Mouse (Mus musculus) heart, embryonic 13.5 days (tissue): ENCODE data around the gene Akap7. TPM values are rescaled to one million over a fixed set of nuclear protein-coding genes. Genes with fewer than 3 reads are reported as not detected.

Experiments used
- ATAC-seq: fragments of 200-750 bp; cut with Nextera tagmentation; 2 replicates; pipeline ENCODE4 v1.8.0; 2017; ENCODE audit warnings: moderate TSS enrichment; ENCODE audit not compliant: insufficient number of reproducible peaks, low FRiP score, low TSS enrichment; ENCODE audit errors: extremely low read depth
- H3K27ac ChIP-seq: fragments of 300-500 bp; sonication (generic); replicated peaks from 2 replicates; pipeline ENCODE4 v1.5.1; 2015; ENCODE audit warnings: moderate library complexity, mild to moderate bottlenecking, inconsistent platforms
- H3K27me3 ChIP-seq: fragments of 300-500 bp; sonication (generic); replicated peaks from 2 replicates; pipeline ENCODE4 v1.6.1; 2015; ENCODE audit warnings: mild to moderate bottlenecking, inconsistent platforms
- H3K36me3 ChIP-seq: fragments of 300-500 bp; sonication (generic); 2 replicates; pipeline ENCODE4 v1.6.1; 2015; ENCODE audit warnings: mild to moderate bottlenecking, inconsistent platforms
- H3K4me1 ChIP-seq: fragments of 300-500 bp; sonication (generic); 2 replicates; pipeline ENCODE4 v1.6.1; 2015; ENCODE audit warnings: inconsistent platforms
- H3K4me2 ChIP-seq: fragments of 300-500 bp; sonication (generic); 2 replicates; pipeline ENCODE4 v1.6.1; 2015; ENCODE audit warnings: inconsistent platforms, mild to moderate bottlenecking, moderate library complexity
- H3K4me3 ChIP-seq: fragments of 300-500 bp; sonication (generic); 2 replicates; pipeline ENCODE4 v1.5.1; 2015; ENCODE audit warnings: moderate library complexity, mild to moderate bottlenecking, inconsistent platforms
- H3K9ac ChIP-seq: fragments of 300-500 bp; sonication (generic); 2 replicates; pipeline ENCODE4 v1.6.1; 2015; ENCODE audit warnings: inconsistent platforms, mild to moderate bottlenecking, moderate library complexity
- H3K9me3 ChIP-seq: fragments of 300-500 bp; sonication (generic); 2 replicates; pipeline ENCODE4 v1.6.1; 2016; ENCODE audit warnings: inconsistent platforms
- WGBS: fragments of 180-500 bp; shearing (Covaris S2); methylation state at CpG from one replicate; pipeline ENCODE4 v1.1.7; 2015; ENCODE audit warnings: mixed read lengths; 5-methylcytosine and 5-hydroxymethylcytosine counted together
- polyA plus RNA-seq: library from polyadenylated mRNA; unstranded; fragments of >200 nt; fragmentation: Nextera tagmentation; extraction: Ambion mirVana; gene quantifications from 2 replicates; pipeline ENCODE4 v1.2.1, GENCODE M21; 2015

The Akap7 gene
- polyA plus RNA-seq, 1 experiment from 2014 or later = 26.2 TPM

DNA sequence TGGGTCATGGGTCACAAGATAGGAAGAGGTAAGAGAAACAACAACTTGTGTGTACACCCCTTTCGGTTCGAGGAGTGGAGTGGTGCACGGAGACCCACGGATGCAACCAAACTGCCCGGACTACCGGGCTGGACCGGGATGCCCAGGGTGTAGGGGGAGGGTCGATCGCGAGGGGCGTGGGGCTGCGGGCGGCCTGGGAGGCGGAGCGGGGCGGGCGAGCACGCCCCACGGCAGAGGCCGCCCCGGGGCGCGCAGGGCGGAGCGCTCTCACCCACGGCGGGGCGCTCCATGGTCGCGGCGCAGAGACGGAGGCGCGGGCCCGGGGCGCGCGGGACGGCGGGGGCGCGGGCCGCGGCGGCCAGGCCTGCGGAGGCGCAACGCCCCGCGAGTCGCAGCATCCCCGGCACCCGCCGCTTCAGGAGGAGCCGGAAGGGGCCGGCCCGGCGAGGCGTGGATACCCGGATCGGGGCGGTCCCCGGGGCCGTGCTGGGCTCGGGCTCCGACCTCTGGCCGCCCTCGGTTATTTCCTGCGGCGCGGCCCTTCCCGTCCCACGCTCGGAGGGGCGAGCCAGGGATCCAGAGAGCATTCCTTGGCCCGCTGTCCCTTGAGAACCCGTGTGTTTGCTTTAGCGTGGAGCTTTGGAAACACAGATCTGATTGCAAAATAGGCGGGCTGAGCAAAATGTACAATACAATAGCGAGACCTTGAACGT lies 10.9 kb downstream of the Akap7 start:
- peak overlapping the region; percentile 89 for H3K9ac ChIP-seq
- under 1% methylated on average over 80 of the region's 81 CpGs for WGBS
- peak overlapping the region; percentile 95 for H3K27ac ChIP-seq
- H3K4me2 ChIP-seq = peak overlapping the region; percentile 75
- H3K4me1 ChIP-seq = peaks cover 20% of the 10 kb centered on the region
- H3K9me3 ChIP-seq = no peaks in the 10 kb centered on the region
- no peaks in the 10 kb centered on the region for H3K27me3 ChIP-seq
- ATAC-seq = peak; percentile 83
- no peaks in the 10 kb centered on the region for H3K36me3 ChIP-seq
- peak overlapping the region; percentile 76 for H3K4me3 ChIP-seq

DNA sequence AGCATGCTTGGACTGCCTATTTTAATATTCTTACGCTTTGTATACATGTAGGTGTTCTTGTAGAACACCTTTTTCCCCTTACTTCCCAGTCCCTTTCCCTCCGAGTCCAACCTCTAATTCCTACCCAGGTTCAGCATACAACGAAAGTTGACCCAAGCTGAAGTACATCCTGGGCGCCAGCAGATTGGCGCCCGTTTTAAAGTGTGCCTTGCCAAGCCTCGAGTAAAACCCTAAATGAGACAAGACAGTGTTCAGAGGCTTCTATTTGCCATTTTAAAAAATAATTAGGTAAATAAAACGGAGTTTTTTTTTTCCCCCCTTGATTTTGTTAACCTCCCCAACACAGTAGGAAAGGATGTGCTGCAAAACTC lies 11.4 kb downstream of the Akap7 start:
- H3K4me1 ChIP-seq = peaks cover 20% of the 10 kb centered on the region
- H3K4me3 ChIP-seq = peak overlapping the region; percentile 76
- peak overlapping the region; percentile 95 for H3K27ac ChIP-seq
- no peaks in the 10 kb centered on the region for H3K27me3 ChIP-seq
- H3K9me3 ChIP-seq = no peaks in the 10 kb centered on the region
- no peak for ATAC-seq
- peak overlapping the region; percentile 75 for H3K4me2 ChIP-seq
- 37% methylated on average over 8 of the region's 8 CpGs for WGBS
- H3K9ac ChIP-seq = peak overlapping the region; percentile 89
- H3K36me3 ChIP-seq = no peaks in the 10 kb centered on the region

DNA sequence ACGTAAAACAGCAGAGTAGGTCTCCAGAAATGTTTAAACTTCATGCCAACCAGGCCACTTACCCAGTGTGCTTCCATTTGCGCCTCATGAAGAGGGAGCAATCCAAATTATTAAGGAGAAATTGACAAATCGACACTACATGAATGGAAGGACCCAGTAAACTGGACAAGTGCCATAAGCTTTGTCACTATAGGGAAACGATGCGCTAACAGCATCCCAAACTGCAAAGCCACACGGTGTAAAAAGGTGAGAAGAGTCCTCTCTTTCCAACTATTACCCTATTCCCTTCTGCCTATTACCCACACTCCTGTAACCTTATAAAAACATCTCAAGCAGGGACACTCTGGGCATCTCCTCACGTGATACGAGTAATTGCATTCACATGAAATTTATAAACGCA lies 11.8 kb downstream of the Akap7 start:
- Histone ChIP-seq H3K36me3 (no peaks in the 10 kb centered on the region), H3K27ac (peak overlapping the region; percentile 95; the same call in 1 of the 2 replicates), H3K4me2 (peak overlapping the region; percentile 75), H3K9me3 (no peaks in the 10 kb centered on the region), H3K9ac (no peak overlapping the region), H3K4me1 (peaks cover 23% of the 10 kb centered on the region), H3K27me3 (no peaks in the 10 kb centered on the region), H3K4me3 (no peak overlapping the region)
- WGBS = 82% methylated on average over 9 of the region's 9 CpGs
- ATAC-seq = no peak

DNA sequence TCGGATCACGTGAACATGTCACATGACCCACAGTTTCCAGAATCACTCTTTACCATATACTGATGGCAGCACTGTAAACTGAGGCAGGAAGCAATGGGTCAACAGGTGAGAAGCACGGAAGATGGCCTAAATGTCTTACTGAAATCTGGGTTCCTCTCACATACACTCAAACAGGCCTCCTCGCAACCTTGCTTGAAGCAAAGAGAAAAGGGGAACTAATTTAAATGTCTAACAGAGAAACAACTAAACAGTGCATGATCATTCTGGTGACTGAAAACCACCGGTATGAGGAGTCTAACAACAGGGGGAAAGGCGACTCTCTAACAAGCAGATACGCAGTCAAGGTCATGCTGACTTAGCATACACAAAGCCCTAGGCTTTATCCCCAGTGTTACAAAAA lies 12.7 kb downstream of the Akap7 start:
- H3K27ac ChIP-seq = no peak overlapping the region
- 80% methylated on average over 7 of the region's 7 CpGs for WGBS
- H3K27me3 ChIP-seq = no peaks in the 10 kb centered on the region
- no peak for ATAC-seq
- peaks cover 23% of the 10 kb centered on the region for H3K4me1 ChIP-seq
- H3K9me3 ChIP-seq = no peaks in the 10 kb centered on the region
- no peak overlapping the region for H3K9ac ChIP-seq
- H3K36me3 ChIP-seq = no peaks in the 10 kb centered on the region
- H3K4me2 ChIP-seq = no peak overlapping the region
- no peak overlapping the region for H3K4me3 ChIP-seq

DNA sequence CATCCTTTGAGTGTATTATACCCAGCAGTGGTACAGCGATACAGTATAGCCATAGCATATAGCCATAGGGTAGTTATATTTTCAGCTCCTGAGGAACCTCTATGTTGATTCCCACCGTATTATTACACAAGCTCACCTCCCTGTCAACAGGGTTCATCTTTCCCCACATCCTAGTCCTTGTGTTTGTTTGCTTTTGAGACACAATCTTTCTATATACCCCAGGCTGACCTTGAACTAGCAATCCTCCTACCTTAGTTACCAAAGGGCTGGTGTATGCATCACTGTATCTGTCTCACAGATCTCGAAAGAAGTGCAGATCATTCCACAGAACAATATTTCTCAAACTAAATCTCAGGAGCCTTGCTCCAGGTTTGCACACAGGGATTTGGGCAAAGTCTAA lies 13.9 kb downstream of the Akap7 start:
- 89% methylated on average over 3 of the region's 3 CpGs for WGBS
- Histone ChIP-seq H3K4me1 (peaks cover 23% of the 10 kb centered on the region), H3K4me2 (no peak overlapping the region), H3K9me3 (no peaks in the 10 kb centered on the region), H3K27me3 (no peaks in the 10 kb centered on the region), H3K9ac (no peak overlapping the region), H3K27ac (no peak overlapping the region), H3K4me3 (no peak overlapping the region), H3K36me3 (peaks cover 9% of the 10 kb centered on the region)
- no peak for ATAC-seq

DNA sequence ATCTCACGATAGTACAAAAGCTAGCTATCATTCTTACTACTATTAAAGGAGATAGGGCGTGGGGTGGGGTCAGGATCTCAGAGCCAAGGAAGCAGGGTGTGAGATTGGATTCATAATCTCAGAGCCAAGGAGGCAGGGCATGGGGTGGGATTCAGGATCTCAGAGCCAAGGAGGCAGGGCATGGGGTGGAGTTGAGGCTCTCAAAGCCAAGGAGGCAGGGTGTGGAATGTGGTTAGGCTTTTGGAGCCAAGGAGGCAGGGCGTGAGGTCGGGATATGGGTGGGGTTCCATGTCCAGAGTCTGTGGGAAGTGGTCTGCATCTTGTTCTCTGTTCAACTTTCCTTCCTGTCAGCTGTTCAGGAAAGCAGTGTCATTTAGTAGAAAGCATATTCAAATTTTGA lies 16.6 kb downstream of the Akap7 start:
- no peak overlapping the region for H3K4me2 ChIP-seq
- H3K9ac ChIP-seq = no peak overlapping the region
- peaks cover 7% of the 10 kb centered on the region; the same call in 1 of the 2 replicates for H3K4me1 ChIP-seq
- H3K27ac ChIP-seq = no peak overlapping the region
- 0 out of 2 replicates have a peak, but pooled peaks have one; percentile 25 for ATAC-seq
- 72% methylated on average over 4 of the region's 4 CpGs for WGBS
- H3K4me3 ChIP-seq = no peak overlapping the region
- H3K9me3 ChIP-seq = no peaks in the 10 kb centered on the region
- peaks cover 26% of the 10 kb centered on the region for H3K36me3 ChIP-seq
- H3K27me3 ChIP-seq = no peaks in the 10 kb centered on the region

DNA sequence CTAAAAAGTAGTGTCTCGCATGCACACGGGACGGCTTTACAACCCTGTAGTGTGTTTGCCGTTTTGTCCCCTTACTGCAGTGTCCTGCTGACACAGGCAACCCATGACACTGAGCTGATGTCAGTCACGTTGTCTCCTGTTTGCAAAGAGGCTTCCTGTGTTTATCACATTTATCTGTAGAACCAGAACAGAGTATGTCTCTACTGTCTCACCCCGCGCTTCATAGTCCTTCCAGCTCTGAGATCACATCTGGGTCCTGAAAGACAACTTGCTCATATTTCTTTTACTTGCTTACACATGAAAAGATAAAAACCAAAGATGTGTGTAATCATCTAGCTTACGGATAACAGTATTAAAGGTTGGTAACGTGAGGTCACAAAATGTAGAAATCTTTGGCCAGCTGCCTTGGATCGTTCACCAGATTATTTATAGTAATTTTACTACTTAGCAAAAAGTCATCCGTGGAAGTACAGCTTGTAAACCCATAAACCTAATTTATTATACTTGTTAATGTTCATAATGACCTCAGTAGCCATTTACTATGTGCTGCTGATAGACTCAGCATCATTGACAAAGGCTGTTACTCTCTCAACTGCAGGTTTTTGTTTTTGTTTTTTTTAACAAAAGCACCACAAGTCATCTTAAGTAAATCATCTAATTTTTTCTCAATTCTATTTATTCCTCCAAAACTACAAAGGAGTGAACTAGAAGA lies 22.4 kb downstream of the Akap7 start:
- Histone ChIP-seq H3K9me3 (no peaks in the 10 kb centered on the region), H3K36me3 (peaks cover 54% of the 10 kb centered on the region), H3K27me3 (no peaks in the 10 kb centered on the region), H3K27ac (no peak overlapping the region), H3K4me2 (no peak overlapping the region), H3K9ac (no peak overlapping the region), H3K4me3 (no peak overlapping the region), H3K4me1 (0 out of 2 replicates have a peak, but pooled peaks cover 2% of the 10 kb centered on the region)
- no peak for ATAC-seq
- 82% methylated on average over 11 of the region's 11 CpGs for WGBS

DNA sequence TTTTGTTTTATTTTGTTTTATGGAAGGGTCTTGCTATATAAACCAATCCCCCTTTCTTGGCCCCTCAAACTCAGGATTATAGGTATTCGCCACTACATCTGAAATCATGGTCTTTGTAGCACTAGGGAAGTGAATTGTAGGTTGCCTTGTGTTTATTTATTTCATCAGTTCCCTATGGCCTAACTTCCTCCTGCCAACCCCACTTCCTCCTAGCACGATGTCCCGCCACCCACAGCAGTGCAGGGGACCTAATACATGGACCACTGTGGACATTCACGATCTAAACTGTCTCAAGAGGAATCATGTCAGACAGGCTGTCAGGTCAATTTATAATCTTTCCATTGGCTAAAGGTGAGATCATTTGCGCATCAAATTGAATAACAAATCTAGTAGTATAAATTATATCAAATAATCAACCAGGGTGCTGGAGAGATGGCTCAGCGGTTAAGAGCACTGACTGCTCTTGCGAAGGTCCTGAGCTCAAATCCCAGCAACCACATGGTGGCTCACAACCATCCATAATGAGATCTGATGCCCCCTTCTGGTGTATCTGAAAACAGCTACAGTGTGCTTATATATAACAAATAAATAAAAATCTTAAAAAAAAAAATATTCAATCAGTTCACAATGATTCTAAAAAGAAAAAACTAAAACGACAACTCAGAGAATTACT lies 23.1 kb downstream of the Akap7 start:
- ATAC-seq = no peak
- H3K4me1 ChIP-seq = 0 out of 2 replicates have a peak, but pooled peaks cover 2% of the 10 kb centered on the region
- no peak overlapping the region for H3K4me2 ChIP-seq
- no peak overlapping the region for H3K27ac ChIP-seq
- H3K9me3 ChIP-seq = no peaks in the 10 kb centered on the region
- no peaks in the 10 kb centered on the region for H3K27me3 ChIP-seq
- H3K36me3 ChIP-seq = peaks cover 53% of the 10 kb centered on the region
- 86% methylated on average over 8 of the region's 8 CpGs for WGBS
- no peak overlapping the region for H3K9ac ChIP-seq
- H3K4me3 ChIP-seq = no peak overlapping the region

DNA sequence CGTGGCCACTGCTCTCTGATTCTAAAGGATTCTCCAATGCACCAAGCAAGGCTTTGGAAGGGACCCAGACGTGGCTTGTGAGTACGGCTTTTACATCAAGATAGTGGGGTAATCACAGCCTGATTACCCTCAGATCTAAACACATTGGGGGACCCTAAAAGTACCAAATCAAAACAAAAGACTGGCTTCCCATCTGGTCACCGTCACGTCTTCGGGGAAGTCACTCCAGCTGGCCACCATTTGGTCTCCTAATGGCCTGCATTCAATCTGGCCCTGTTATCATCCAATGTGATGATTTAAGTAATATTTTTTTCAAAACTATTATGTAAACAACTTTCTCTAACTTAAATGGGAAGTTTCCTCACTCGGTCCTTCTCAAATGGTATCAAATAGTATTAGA lies 24.3 kb downstream of the Akap7 start:
- Histone ChIP-seq H3K4me3 (no peak overlapping the region), H3K4me1 (0 out of 2 replicates have a peak, but pooled peaks cover 2% of the 10 kb centered on the region), H3K9ac (no peak overlapping the region), H3K27ac (no peak overlapping the region), H3K36me3 (peaks cover 41% of the 10 kb centered on the region), H3K4me2 (no peak overlapping the region), H3K27me3 (no peaks in the 10 kb centered on the region), H3K9me3 (no peaks in the 10 kb centered on the region)
- no peak for ATAC-seq
- 62% methylated on average over 7 of the region's 7 CpGs for WGBS

DNA sequence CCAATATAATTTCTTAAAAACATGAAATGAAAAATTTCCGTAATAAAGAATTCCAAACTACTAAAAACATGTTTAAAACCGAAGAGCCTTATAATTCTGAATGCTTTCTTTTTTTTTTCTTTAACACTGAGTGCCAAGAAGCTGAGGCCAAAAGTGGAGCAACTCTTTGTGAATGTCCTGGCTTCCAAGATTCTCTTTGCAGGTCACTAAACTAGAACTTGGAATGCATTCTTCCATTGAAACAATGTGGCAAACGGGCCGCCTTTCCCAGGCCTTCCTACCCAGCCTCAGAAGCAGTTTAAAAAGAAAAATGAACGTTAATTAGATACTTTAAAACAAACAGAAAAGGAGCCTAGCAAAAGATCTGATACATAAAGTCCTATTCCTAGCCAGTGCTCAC lies 27.5 kb downstream of the Akap7 start:
- Histone ChIP-seq H3K9me3 (no peaks in the 10 kb centered on the region), H3K9ac (no peak overlapping the region), H3K4me2 (no peak overlapping the region), H3K27ac (no peak overlapping the region), H3K27me3 (no peaks in the 10 kb centered on the region), H3K4me3 (no peak overlapping the region), H3K4me1 (peaks cover 10% of the 10 kb centered on the region), H3K36me3 (peaks cover 30% of the 10 kb centered on the region)
- WGBS = 77% methylated on average over 5 of the region's 5 CpGs
- ATAC-seq = no peak

DNA sequence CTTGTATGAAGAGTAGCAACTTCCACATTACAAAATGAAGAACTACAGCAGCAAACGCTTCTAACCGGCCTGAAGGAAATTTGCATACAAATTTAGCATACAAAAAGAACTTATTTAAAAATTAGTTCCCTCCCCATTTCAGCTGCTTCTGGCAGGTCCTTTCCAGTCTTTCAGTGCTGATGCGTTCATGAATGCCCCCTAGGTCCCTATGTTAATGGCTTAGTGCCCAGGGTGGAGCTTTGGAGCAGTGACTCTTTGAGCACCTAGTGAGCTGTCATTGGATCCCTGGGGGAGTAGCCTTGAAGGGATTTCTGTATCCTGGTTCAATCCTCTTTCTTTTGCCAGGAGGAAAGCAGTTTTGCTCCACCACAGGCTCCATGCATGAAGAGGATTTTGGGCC lies 28.3 kb downstream of the Akap7 start:
- Histone ChIP-seq H3K36me3 (peaks cover 29% of the 10 kb centered on the region), H3K4me2 (no peak overlapping the region), H3K27ac (no peak overlapping the region), H3K9me3 (no peaks in the 10 kb centered on the region), H3K4me3 (no peak overlapping the region), H3K9ac (no peak overlapping the region), H3K27me3 (no peaks in the 10 kb centered on the region), H3K4me1 (peaks cover 14% of the 10 kb centered on the region)
- ATAC-seq = no peak
- WGBS = 65% methylated on average over 3 of the region's 3 CpGs
